Mouse (Mus musculus) neural tube, embryonic 11.5 days (tissue): ENCODE measurements around the gene Pum2. TPM values are rescaled to one million over a fixed set of nuclear protein-coding genes. Genes with fewer than 3 reads are reported as not detected.
A peak's percentile ranks its signal among the peaks of the same experiment; 100 is the strongest.

Experiments used
- ATAC-seq: fragments of 200-750 bp; cut with Nextera tagmentation; 2 replicates; pipeline ENCODE4 v1.8.0; 2017; ENCODE audit warnings: moderate number of reproducible peaks, mild to moderate bottlenecking, moderate TSS enrichment, moderate library complexity; ENCODE audit not compliant: insufficient read depth, low FRiP score, low TSS enrichment
- DNase-seq: peaks from one replicate; pipeline ENCODE4 v3.0.0-alpha.2; 2015; ENCODE audit warnings: low spot score
- H3K27ac ChIP-seq: fragments of 300-500 bp; sonication (generic); 2 replicates; pipeline ENCODE4 v1.5.1; 2014; ENCODE audit warnings: low read depth, mild to moderate bottlenecking, low read length
- H3K27me3 ChIP-seq: fragments of 300-500 bp; sonication (generic); 2 replicates; pipeline ENCODE4 v1.6.1; 2014; ENCODE audit warnings: mild to moderate bottlenecking, low read length, mixed read lengths; ENCODE audit not compliant: control insufficient read depth, insufficient read depth
- H3K36me3 ChIP-seq: fragments of 300-500 bp; sonication (generic); 2 replicates; pipeline ENCODE4 v1.6.1; 2014; ENCODE audit warnings: mild to moderate bottlenecking, low read length, moderate library complexity, mixed read lengths; ENCODE audit not compliant: control insufficient read depth, insufficient read depth
- H3K4me1 ChIP-seq: fragments of 300-500 bp; sonication (generic); 2 replicates; pipeline ENCODE4 v1.6.1; 2014; ENCODE audit warnings: low read length, mixed read lengths; ENCODE audit not compliant: control insufficient read depth, insufficient read depth
- H3K4me2 ChIP-seq: fragments of 300-500 bp; sonication (generic); 2 replicates; pipeline ENCODE4 v1.6.1; 2014; ENCODE audit warnings: low read depth, mild to moderate bottlenecking, moderate library complexity
- H3K4me3 ChIP-seq: fragments of 300-500 bp; sonication (generic); 2 replicates; pipeline ENCODE4 v1.5.1; 2014; ENCODE audit warnings: low read depth, low read length
- H3K9ac ChIP-seq: fragments of 300-500 bp; sonication (generic); 2 replicates; pipeline ENCODE4 v1.6.1; 2014; ENCODE audit warnings: mild to moderate bottlenecking, low read length
- H3K9me3 ChIP-seq: fragments of 300-500 bp; sonication (generic); 2 replicates; pipeline ENCODE4 v1.6.1; 2016; ENCODE audit warnings: low read length; ENCODE audit not compliant: control insufficient read depth
- WGBS: fragments of 180-500 bp; shearing (Covaris S2); extraction: QIAGEN DNeasy Blood & Tissue Kit; methylation state at CpG from one replicate; pipeline ENCODE4 v1.1.7; 2014; 5-methylcytosine and 5-hydroxymethylcytosine counted together
- polyA plus RNA-seq: library from polyadenylated mRNA; unstranded; fragments of >200 nt; fragmentation: Nextera tagmentation; extraction: Ambion mirVana; gene quantifications from 2 replicates; pipeline ENCODE4 v1.2.1, GENCODE M21; 2014

The Pum2 gene
- polyA plus RNA-seq, 1 experiment from 2014 or later = 68.7 TPM

DNA sequence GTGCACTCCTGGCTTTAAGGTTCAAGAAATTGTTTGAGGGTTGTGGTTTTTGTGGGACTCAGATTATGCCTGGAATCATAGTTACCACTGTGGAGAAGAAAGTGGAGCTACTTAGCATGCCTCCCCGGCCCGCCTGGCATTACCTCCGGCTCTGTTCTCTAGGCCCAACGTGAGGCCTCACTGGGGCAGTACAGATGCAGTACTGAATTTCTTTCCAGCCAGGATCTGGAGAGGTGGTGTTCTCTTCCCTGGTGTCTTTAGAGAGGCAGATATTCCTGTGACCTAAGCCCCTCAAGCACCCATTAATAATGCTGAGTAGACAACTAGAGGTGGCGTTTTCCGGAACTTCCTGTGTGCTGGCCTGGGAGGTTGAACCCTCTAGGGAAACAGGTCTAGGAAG lies 99.4 kb downstream of the Pum2 start:
- WGBS = 18% methylated on average over 6 of the region's 6 CpGs
- Histone ChIP-seq H3K9me3 (no peaks in the 10 kb centered on the region), H3K4me2 (peak overlapping the region; percentile 94), H3K27me3 (no peaks in the 10 kb centered on the region), H3K27ac (no peak overlapping the region), H3K4me3 (peak overlapping the region; percentile 87), H3K9ac (peak overlapping the region; percentile 94), H3K4me1 (peaks cover 6% of the 10 kb centered on the region), H3K36me3 (no peaks in the 10 kb centered on the region)
- DNase-seq (no peak), ATAC-seq (no peak)

- H3K36me3 ChIP-seq = no peaks in the 10 kb centered on the region
These were observed 100.2 kb downstream of the Pum2 start for GRCm38 (mm10) chr12:8774183-8774582.

DNA sequence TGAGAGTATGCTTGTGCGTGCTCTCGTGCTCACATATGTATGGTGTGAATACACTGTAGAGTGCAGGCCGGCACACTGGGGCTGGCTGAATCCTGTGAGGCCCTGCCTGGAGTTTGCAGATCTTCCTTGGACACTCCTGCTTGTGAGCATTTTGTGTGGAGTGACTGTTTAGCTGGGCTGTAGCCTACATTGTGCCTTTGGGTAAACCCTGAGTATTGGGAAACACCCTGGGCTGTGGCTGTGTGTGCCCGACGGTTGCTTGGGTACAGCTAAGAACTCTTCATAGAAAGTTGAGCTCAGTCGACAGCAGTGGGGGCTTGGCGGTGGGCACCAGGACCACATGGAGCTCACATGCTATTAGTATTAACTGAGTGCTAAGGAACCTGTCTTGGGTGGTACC lies 102.3 kb downstream of the Pum2 start:
- WGBS = 92% methylated on average over 7 of the region's 7 CpGs
- H3K9ac ChIP-seq = no peak overlapping the region
- no peak overlapping the region for H3K27ac ChIP-seq
- no peak overlapping the region for H3K4me3 ChIP-seq
- ATAC-seq = no peak
- H3K27me3 ChIP-seq = no peaks in the 10 kb centered on the region
- no peak overlapping the region for H3K4me2 ChIP-seq
- H3K9me3 ChIP-seq = no peaks in the 10 kb centered on the region
- peaks cover 6% of the 10 kb centered on the region for H3K4me1 ChIP-seq
- DNase-seq = no peak
- no peaks in the 10 kb centered on the region; the same call in 1 of the 2 replicates for H3K36me3 ChIP-seq

More at GRCm38 (mm10) chr12:8774183-8774582, 100.2 kb downstream of the Pum2 start:
- DNase-seq = no peak
- H3K4me2 ChIP-seq = no peak overlapping the region
- no peak for ATAC-seq
- no peaks in the 10 kb centered on the region for H3K27me3 ChIP-seq
- no peaks in the 10 kb centered on the region for H3K9me3 ChIP-seq
- no peak overlapping the region for H3K27ac ChIP-seq
- no peak overlapping the region for H3K4me3 ChIP-seq
- H3K9ac ChIP-seq = no peak overlapping the region
- peaks cover 6% of the 10 kb centered on the region for H3K4me1 ChIP-seq

GRCm38 (mm10) chr12:8776741-8777140 lies 102.8 kb downstream of the Pum2 start:
- Histone ChIP-seq H3K4me3 (no peak overlapping the region), H3K27ac (no peak overlapping the region), H3K9me3 (no peaks in the 10 kb centered on the region), H3K4me2 (no peak overlapping the region), H3K9ac (no peak overlapping the region), H3K36me3 (no peaks in the 10 kb centered on the region; the same call in 1 of the 2 replicates), H3K27me3 (no peaks in the 10 kb centered on the region), H3K4me1 (peaks cover 6% of the 10 kb centered on the region)
- WGBS = 93% methylated on average over 3 of the region's 3 CpGs
- ATAC-seq (no peak), DNase-seq (no peak)

DNA sequence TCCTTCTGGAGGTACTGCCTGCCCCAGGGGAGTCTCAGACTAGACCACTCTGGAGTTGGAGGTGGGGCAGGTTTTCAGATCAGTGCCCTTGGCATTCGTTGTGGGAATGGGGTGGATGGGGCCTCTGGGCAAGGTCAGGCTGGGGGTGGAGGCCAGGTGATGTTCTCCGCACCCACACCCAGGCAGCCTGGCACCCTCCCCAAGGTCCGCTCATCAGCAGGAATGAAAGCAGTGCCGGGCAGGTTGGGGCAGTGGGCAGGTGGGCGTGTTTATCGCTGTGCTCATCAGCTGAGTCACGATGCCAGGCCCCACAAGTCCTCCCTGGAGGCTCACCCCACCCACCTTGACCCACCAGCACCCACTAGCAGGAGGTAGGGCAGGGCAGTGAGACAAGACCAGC lies 104.2 kb downstream of the Pum2 start:
- WGBS = 94% methylated on average over 7 of the region's 7 CpGs
- no peaks in the 10 kb centered on the region for H3K9me3 ChIP-seq
- H3K4me1 ChIP-seq = peaks cover 5% of the 10 kb centered on the region
- no peaks in the 10 kb centered on the region; the same call in 1 of the 2 replicates for H3K36me3 ChIP-seq
- no peak for DNase-seq
- no peaks in the 10 kb centered on the region for H3K27me3 ChIP-seq
- no peak for ATAC-seq
- H3K4me2 ChIP-seq = no peak overlapping the region
- H3K4me3 ChIP-seq = no peak overlapping the region
- no peak overlapping the region for H3K9ac ChIP-seq
- no peak overlapping the region for H3K27ac ChIP-seq

GRCm38 (mm10) chr12:8779851-8780250 lies 105.9 kb downstream of the Pum2 start:
- WGBS = 78% methylated on average over 4 of the region's 4 CpGs

DNA sequence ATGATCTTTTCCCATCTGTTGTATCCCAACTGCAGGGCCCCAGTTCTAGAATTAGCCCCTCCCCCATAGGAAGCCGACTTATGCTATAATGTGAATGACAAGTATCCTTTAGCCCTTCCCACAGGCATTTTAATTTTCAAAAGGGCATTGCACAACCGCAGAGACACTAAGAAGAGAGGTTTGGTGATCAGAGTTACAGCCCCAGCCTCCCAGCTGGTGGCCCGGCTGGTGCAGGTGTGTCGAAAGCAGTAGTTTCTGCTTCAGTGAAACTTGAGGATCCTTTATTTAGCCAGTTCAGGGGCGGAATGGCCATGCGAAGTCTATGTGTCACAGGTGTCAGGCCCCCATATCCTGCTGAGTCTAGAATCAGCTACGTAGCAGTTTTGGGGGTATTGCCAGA lies 107.2 kb downstream of the Pum2 start:
- no peaks in the 10 kb centered on the region for H3K4me1 ChIP-seq
- H3K27ac ChIP-seq = no peak overlapping the region
- H3K4me3 ChIP-seq = no peak overlapping the region
- 78% methylated on average over 7 of the region's 7 CpGs for WGBS
- no peaks in the 10 kb centered on the region for H3K27me3 ChIP-seq
- H3K36me3 ChIP-seq = no peaks in the 10 kb centered on the region; the same call in 1 of the 2 replicates
- ATAC-seq (no peak), DNase-seq (no peak)
- no peak overlapping the region for H3K4me2 ChIP-seq
- H3K9me3 ChIP-seq = no peaks in the 10 kb centered on the region
- no peak overlapping the region for H3K9ac ChIP-seq

More at GRCm38 (mm10) chr12:8779851-8780250, 105.9 kb downstream of the Pum2 start:
- Histone ChIP-seq H3K9me3 (no peaks in the 10 kb centered on the region), H3K27me3 (no peaks in the 10 kb centered on the region), H3K4me2 (no peak overlapping the region), H3K4me1 (no peaks in the 10 kb centered on the region), H3K4me3 (no peak overlapping the region), H3K36me3 (no peaks in the 10 kb centered on the region; the same call in 1 of the 2 replicates), H3K27ac (no peak overlapping the region), H3K9ac (no peak overlapping the region)
- DNase-seq (no peak), ATAC-seq (no peak)

- WGBS = 87% methylated on average over 9 of the region's 9 CpGs
- no peak overlapping the region for H3K27ac ChIP-seq
- H3K4me1 ChIP-seq = no peaks in the 10 kb centered on the region
- H3K36me3 ChIP-seq = no peaks in the 10 kb centered on the region; the same call in 1 of the 2 replicates
- H3K9ac ChIP-seq = no peak overlapping the region
- no peak for ATAC-seq
- H3K4me2 ChIP-seq = no peak overlapping the region
- H3K4me3 ChIP-seq = no peak overlapping the region
- H3K27me3 ChIP-seq = no peaks in the 10 kb centered on the region
- no peak for DNase-seq
- no peaks in the 10 kb centered on the region for H3K9me3 ChIP-seq
These were observed 107.9 kb downstream of the Pum2 start for GRCm38 (mm10) chr12:8781681-8782378.

DNA sequence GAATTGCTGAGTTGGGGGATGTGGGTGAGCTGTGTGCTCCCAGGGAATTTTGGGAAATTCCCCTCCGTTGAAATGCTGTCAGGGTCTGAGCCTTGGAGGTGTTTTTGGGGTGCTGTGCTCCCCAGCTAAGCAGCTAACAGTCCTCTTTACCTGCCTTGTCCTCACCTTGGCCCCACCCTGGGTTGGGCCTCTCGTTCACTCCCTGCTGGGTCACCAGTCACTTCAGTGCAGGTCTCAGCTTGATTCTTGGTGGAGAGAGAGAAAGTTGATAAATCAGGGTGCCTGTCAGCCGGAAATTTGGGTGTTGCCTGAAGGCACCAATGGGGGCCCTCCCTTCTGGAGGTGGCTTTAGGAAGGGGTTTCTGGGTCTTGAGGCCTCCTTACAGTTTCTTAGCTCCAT lies 108.6 kb downstream of the Pum2 start:
- ATAC-seq = no peak
- WGBS = 82% methylated on average over 3 of the region's 3 CpGs
- Histone ChIP-seq H3K27ac (no peak overlapping the region), H3K4me1 (no peaks in the 10 kb centered on the region), H3K9ac (no peak overlapping the region), H3K4me3 (no peak overlapping the region), H3K9me3 (no peaks in the 10 kb centered on the region), H3K36me3 (no peaks in the 10 kb centered on the region; the same call in 1 of the 2 replicates), H3K4me2 (no peak overlapping the region), H3K27me3 (no peaks in the 10 kb centered on the region)
- no peak for DNase-seq
